Mouse (Mus musculus) limb, embryonic 14.5 days (tissue): ENCODE measurements at regions not wholly inside any gene's neighbourhood (a gene's known extent, or its start where the extent isn't known, plus 50 kb on each side); places are given as distances from the start of the nearest gene placed in this dataset.

Experiments used
- ATAC-seq: fragments of 200-750 bp; cut with Nextera tagmentation; 2 replicates; pipeline ENCODE4 v1.8.0; 2017; ENCODE audit warnings: low read depth, moderate number of reproducible peaks, moderate TSS enrichment; ENCODE audit not compliant: low FRiP score
- DNase-seq: peaks from one replicate; pipeline ENCODE4 v3.0.0-alpha.2; 2015; ENCODE audit warnings: low spot score
- H3K27ac ChIP-seq: fragments of 300-500 bp; sonication (generic); replicated peaks from 2 replicates; pipeline ENCODE4 v1.5.1; 2014; ENCODE audit warnings: low read depth, mild to moderate bottlenecking, low read length, moderate library complexity, mixed read lengths
- H3K27me3 ChIP-seq: fragments of 300-500 bp; sonication (generic); 2 replicates; pipeline ENCODE4 v1.6.1; 2014; ENCODE audit warnings: low read length, mixed read lengths; ENCODE audit not compliant: control insufficient read depth, insufficient read depth
- H3K36me3 ChIP-seq: fragments of 300-500 bp; sonication (generic); 2 replicates; pipeline ENCODE4 v1.6.1; 2014; ENCODE audit warnings: mild to moderate bottlenecking, low read length, moderate library complexity, mixed read lengths; ENCODE audit not compliant: control insufficient read depth, insufficient read depth
- H3K4me1 ChIP-seq: fragments of 300-500 bp; sonication (generic); 2 replicates; pipeline ENCODE4 v1.6.1; 2014; ENCODE audit warnings: antibody characterized with exemption, low read length, mixed read lengths; ENCODE audit not compliant: control insufficient read depth, insufficient read depth
- H3K4me2 ChIP-seq: fragments of 300-500 bp; sonication (generic); replicated peaks from 2 replicates; pipeline ENCODE4 v1.6.1; 2014; ENCODE audit warnings: low read depth, mild to moderate bottlenecking, low read length, moderate library complexity; ENCODE audit not compliant: severe bottlenecking
- H3K4me3 ChIP-seq: fragments of 300-500 bp; sonication (generic); replicated peaks from 2 replicates; pipeline ENCODE4 v1.5.1; 2014; ENCODE audit warnings: low read length
- H3K9ac ChIP-seq: fragments of 300-500 bp; sonication (generic); 2 replicates; pipeline ENCODE4 v1.6.1; 2014; ENCODE audit warnings: mild to moderate bottlenecking, low read depth, low read length, moderate library complexity; ENCODE audit not compliant: severe bottlenecking
- H3K9me3 ChIP-seq: fragments of 300-500 bp; sonication (generic); 2 replicates; pipeline ENCODE4 v1.6.1; 2016; ENCODE audit warnings: low read length; ENCODE audit not compliant: control insufficient read depth
- POLR2A ChIP-seq: fragments of 200-500 bp; IDR thresholded peaks from 2 replicates; pipeline ENCODE4 v1.8.0; 2012; ENCODE audit warnings: inconsistent platforms, mild to moderate bottlenecking, moderate library complexity, borderline replicate concordance; ENCODE audit not compliant: insufficient read depth, insufficient read length; ENCODE audit errors: extremely low read depth
- WGBS: fragments of 180-500 bp; shearing (Covaris S2); extraction: QIAGEN DNeasy Blood & Tissue Kit; methylation state at CpG from one replicate; pipeline ENCODE4 v1.1.7; 2014; 5-methylcytosine and 5-hydroxymethylcytosine counted together

- WGBS, result 72% methylated on average over 6 of the region's 6 CpGs
- no peak for DNase-seq
- H3K4me3 ChIP-seq, result no peak overlapping the region
These were observed 57.5 kb upstream of the Eef2kmt start for GRCm38 (mm10) chr16:5313261-5313660.

GRCm38 (mm10) chr16:5311456-5311855, 55.7 kb upstream of the Eef2kmt start:
- Histone ChIP-seq H3K27ac (no peak overlapping the region), H3K9me3 (no peaks in the 10 kb centered on the region), H3K27me3 (peaks cover 8% of the 10 kb centered on the region; the same call in 1 of the 2 replicates), H3K36me3 (no peaks in the 10 kb centered on the region), H3K4me1 (no peaks in the 10 kb centered on the region), H3K4me3 (no peak overlapping the region), H3K4me2 (no peak overlapping the region), H3K9ac (no peak overlapping the region)
- 82% methylated on average over 9 of the region's 9 CpGs for WGBS
- ATAC-seq, result no peak
- DNase-seq, result no peak
- no peak for TF ChIP-seq POLR2A

More at GRCm38 (mm10) chr16:5313261-5313660, 57.5 kb upstream of the Eef2kmt start:
- Histone ChIP-seq H3K4me2 (no peak overlapping the region), H3K27ac (no peak overlapping the region), H3K9me3 (no peaks in the 10 kb centered on the region), H3K36me3 (no peaks in the 10 kb centered on the region), H3K9ac (no peak overlapping the region), H3K4me1 (no peaks in the 10 kb centered on the region), H3K27me3 (no peaks in the 10 kb centered on the region)
- TF ChIP-seq POLR2A, result no peak
- ATAC-seq, result no peak

GRCm38 (mm10) chr16:5310736-5311135, 55.0 kb upstream of the Eef2kmt start:
- Histone ChIP-seq H3K36me3 (no peaks in the 10 kb centered on the region), H3K4me2 (no peak overlapping the region), H3K9ac (no peak overlapping the region), H3K4me3 (no peak overlapping the region), H3K4me1 (no peaks in the 10 kb centered on the region), H3K27me3 (peaks cover 8% of the 10 kb centered on the region; the same call in 1 of the 2 replicates), H3K9me3 (no peaks in the 10 kb centered on the region), H3K27ac (no peak overlapping the region)
- no peak for ATAC-seq
- DNase-seq, result no peak
- TF ChIP-seq POLR2A, result no peak
- WGBS, result 93% methylated on average over 10 of the region's 10 CpGs

- DNase-seq (no peak), ATAC-seq (no peak)
- Histone ChIP-seq H3K27me3 (peaks cover 8% of the 10 kb centered on the region; the same call in 1 of the 2 replicates), H3K9me3 (no peaks in the 10 kb centered on the region), H3K4me3 (no peak overlapping the region), H3K27ac (no peak overlapping the region), H3K4me1 (no peaks in the 10 kb centered on the region), H3K9ac (no peak overlapping the region), H3K36me3 (no peaks in the 10 kb centered on the region), H3K4me2 (no peak overlapping the region)
- 60% methylated on average over 7 of the region's 7 CpGs for WGBS
- TF ChIP-seq POLR2A, result no peak
These were observed 52.0 kb upstream of the Eef2kmt start for GRCm38 (mm10) chr16:5307761-5308160.

GRCm38 (mm10) chr16:5307249-5307605, 51.4 kb upstream of the Eef2kmt start:
- WGBS, result 64% methylated on average over 7 of the region's 7 CpGs
- Histone ChIP-seq H3K4me3 (peak overlapping the region; percentile 40), H3K27ac (no peak overlapping the region), H3K4me1 (no peaks in the 10 kb centered on the region), H3K36me3 (no peaks in the 10 kb centered on the region), H3K9me3 (no peaks in the 10 kb centered on the region), H3K9ac (peak overlapping the region; percentile 57; the same call in 1 of the 2 replicates), H3K4me2 (peak overlapping the region; percentile 91), H3K27me3 (peaks cover 8% of the 10 kb centered on the region; the same call in 1 of the 2 replicates)
- ATAC-seq, result no peak
- DNase-seq, result no peak
- TF ChIP-seq POLR2A, result no peak

- DNase-seq (peak; percentile 73), ATAC-seq (peak; percentile 90)
- WGBS, result 1% methylated on average over 36 of the region's 36 CpGs
- Histone ChIP-seq H3K4me1 (no peaks in the 10 kb centered on the region), H3K36me3 (no peaks in the 10 kb centered on the region), H3K27me3 (peaks cover 8% of the 10 kb centered on the region; the same call in 1 of the 2 replicates), H3K9me3 (no peaks in the 10 kb centered on the region), H3K27ac (no peak overlapping the region), H3K4me3 (peak overlapping the region; percentile 40), H3K4me2 (peak overlapping the region; percentile 91), H3K9ac (peak overlapping the region; percentile 57)
- no peak for TF ChIP-seq POLR2A
These were observed 50.9 kb upstream of the Eef2kmt start for GRCm38 (mm10) chr16:5306588-5307248.
